Mouse (Mus musculus) cerebellum, adult 11 months (tissue): ENCODE results near the gene Stat4.

ENCODE experiments used
- DNase-seq: peaks from one replicate; pipeline ENCODE4 v3.0.0; 2022

Gene Stat4

GRCm38 (mm10) chr1:52148178-52148577, 161.2 kb downstream of the Stat4 start:
- DNase-seq: no peak

DNA sequence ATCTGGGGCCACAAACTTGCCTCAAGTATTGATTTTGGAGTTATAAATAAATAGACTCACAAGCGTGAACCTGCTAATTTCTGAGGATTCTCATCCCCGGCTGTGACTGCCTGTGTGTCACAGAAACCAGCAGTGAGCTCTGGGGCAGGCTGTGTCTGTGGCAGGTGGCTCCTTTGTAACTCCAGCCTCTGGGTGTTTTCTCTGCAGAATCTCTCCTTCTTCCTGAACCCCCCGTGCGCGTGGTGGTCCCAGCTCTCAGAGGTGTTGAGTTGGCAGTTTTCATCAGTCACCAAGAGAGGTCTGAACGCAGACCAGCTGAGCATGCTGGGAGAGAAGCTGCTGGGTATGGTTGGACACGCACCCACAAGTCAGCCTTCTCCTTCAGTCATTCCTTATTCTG, 161.7 kb downstream of the Stat4 start:
- no peak for DNase-seq

- peak; percentile 83 for DNase-seq
Observed at GRCm38 (mm10) chr1:52149934-52150346, 163.0 kb downstream of the Stat4 start.

- DNase-seq: no peak
Observed at GRCm38 (mm10) chr1:52150676-52151075, 163.7 kb downstream of the Stat4 start.

DNA sequence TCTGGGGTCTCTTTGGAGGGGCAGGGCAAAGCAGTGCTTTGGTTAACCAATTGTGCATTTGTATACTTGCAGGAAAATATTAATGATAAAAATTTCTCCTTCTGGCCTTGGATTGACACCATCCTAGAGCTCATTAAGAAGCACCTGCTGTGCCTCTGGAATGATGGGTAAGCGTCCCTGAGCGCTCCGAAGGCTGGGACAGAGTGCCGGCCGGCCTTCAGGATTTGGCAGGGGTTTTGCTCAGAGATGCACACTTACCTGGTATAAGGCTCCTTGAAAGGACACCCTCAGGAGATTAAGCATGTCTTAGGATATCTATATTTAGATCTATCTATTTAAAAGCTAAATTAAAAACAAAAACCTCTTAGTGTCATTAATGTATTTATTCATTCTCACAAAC, 164.2 kb downstream of the Stat4 start:
- DNase-seq: no peak

DNA sequence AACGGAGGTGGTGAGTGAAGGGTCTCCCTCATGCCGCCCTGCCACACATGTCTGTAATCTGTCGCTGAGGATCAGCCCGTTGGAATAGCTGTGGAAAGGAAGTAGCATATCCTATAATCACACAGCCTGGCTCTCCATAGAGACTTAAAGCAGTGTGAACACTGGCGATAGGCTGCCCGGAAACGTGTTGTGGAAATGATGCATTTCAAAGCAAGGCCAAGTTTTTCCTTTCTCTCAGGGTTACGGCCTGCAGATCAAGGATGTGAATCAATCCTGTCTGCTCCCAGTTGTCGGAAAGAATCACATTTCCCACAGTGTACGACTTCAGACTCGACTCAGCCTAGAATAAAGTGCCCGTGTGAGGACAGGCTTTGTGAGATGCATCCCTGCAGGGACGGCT, 165.4 kb downstream of the Stat4 start:
- DNase-seq: no peak

GRCm38 (mm10) chr1:52152936-52153335, 166.0 kb downstream of the Stat4 start:
- DNase-seq: no peak

DNA sequence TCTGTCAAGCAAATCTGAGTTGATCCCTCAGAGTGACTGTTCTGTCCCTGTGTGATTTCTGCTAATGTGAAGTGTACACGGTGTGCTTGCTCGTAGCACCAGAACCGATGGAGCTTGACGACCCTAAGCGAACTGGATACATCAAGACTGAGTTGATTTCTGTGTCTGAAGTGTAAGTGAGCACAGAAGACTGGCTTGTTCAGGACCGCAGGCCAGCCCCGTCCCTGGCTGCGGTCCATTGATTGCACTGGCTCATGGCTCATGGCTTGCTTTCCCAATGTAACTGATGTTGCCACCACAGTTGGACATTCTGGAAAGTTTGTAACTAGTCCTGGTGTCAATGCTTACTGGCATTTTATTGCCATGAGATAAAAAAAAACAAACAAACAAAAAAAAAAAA, 167.9 kb downstream of the Stat4 start:
- DNase-seq: no peak

DNA sequence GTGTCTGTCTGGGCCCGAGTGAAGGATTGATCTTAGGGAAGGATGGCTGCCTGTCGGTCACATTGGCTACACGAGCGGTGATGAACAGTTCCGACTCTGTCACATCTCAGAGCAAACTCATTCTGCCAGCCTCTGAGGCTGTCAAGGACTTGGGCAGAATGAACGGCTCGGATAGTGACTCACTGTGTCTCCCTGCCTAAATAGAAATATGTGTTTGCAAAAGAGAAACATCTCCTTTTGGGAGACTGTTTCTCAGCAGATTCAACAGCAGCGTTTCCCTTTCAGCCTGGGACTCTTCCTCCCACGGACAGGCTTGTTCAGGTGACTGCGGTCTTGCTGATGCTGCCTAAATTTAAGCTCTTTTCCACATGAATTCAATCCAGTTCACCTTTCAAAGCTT, 169.4 kb downstream of the Stat4 start:
- no peak for DNase-seq
